Mouse (Mus musculus): ENCODE results near the gene Pdcd2l. TPM values are rescaled to one million over a fixed set of nuclear protein-coding genes. Genes with fewer than 3 reads are reported as not detected.

Pdcd2l gene
- 11.5 and 22.8 TPM in 2 replicates for polyA plus RNA-seq (2012; ENCODE audit: insufficient read depth, insufficient read length, missing spikeins)

GRCm38 (mm10) chr7:34196132-34197128, at the start of gene Pdcd2l:
TSS of gene Pdcd2l (minus strand) at chr7:34196661.
- H3K27ac ChIP-seq (replicated peaks; ENCODE audit: low read depth, low read length) = peak within 1 kb of the TSS; percentile 52
- peak within 1 kb of the TSS; percentile 84 for H3K4me3 ChIP-seq (ENCODE audit: insufficient read depth, low read depth, low read length)
- H3K4me1 ChIP-seq (ENCODE audit: control insufficient read depth, insufficient read depth, insufficient read length, low read length) = peaks cover 2% of the 10 kb centered on the region; the same call in 1 of the 2 replicates

DNA sequence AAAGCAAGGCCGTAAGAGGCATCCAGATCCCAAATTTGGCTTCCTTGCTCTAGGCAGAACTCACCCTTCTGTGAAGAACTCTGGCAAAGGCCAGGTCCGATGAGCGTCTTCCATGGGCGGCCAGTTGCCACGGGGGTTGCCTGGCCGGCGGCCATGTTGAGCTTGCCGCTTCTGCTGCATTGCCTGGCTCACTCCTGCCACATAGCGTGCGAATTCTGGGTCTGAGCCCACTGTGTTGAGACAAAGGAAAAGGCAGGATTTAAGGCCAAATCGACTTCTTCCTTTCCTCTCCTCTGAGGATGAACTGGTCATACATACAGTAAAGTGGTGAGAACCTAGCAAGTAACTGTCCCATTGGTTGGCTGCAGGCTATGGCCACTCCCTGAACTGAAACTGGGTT, 45.7 kb upstream of the Pdcd2l start:
- Histone ChIP-seq H3K4me1 (ENCODE audit: control insufficient read depth, insufficient read depth, insufficient read length, low read length) (no peaks in the 10 kb centered on the region), H3K27ac (replicated peaks; ENCODE audit: low read depth, low read length) (no peak overlapping the region), H3K4me3 (ENCODE audit: insufficient read depth, low read depth, low read length) (no peak overlapping the region)

DNA sequence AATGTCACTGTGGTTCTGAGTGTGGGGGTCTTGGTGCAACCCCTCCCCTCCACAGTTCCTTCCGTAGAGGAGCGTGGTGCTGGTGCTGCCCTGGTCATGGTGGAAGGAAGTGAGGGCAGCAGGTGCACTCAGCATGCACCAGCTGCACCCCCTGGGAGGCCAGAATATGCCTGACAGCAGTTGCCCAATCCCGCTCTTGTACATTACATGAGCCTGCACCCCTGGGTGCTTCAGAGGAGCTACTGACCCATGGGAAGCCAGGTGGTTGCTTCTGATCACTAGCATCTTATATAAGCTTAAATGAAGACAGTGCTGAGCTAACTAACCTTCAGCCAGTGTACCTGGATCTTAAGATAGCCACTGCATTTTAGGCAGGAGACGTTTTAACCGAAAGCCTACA, 41.6 kb upstream of the Pdcd2l start:
- no peak overlapping the region for H3K4me3 ChIP-seq (ENCODE audit: insufficient read depth, low read depth, low read length)
- H3K4me1 ChIP-seq (ENCODE audit: control insufficient read depth, insufficient read depth, insufficient read length, low read length) = no peaks in the 10 kb centered on the region; the same call in 1 of the 2 replicates
- H3K27ac ChIP-seq (replicated peaks; ENCODE audit: low read depth, low read length) = no peak overlapping the region

DNA sequence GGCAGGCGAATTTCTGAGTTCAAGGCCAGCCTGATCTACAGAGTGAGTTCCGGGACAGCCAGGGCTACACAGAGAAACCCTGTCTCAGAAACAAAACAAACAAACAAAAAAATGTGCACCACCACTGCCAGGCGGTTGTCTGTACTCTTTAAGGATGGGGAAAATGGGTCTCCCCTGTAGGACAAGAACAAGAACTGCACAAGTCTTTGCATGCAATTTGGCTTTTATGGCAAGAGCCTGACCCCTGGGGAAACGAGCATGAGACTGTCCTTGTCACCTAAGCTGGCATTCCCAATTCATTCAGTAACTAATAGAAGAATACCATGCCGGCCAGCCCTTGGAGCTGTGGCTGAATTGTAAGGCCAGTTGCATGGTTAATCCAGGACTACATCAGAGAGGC, 39.1 kb upstream of the Pdcd2l start:
- Histone ChIP-seq H3K27ac (replicated peaks; ENCODE audit: low read depth, low read length) (no peak overlapping the region), H3K4me3 (ENCODE audit: insufficient read depth, low read depth, low read length) (no peak overlapping the region)

GRCm38 (mm10) chr7:34234610-34235561, 38.4 kb upstream of the Pdcd2l start:
- Histone ChIP-seq H3K4me1 (ENCODE audit: control insufficient read depth, insufficient read depth, insufficient read length, low read length) (no peaks in the 10 kb centered on the region; the same call in 1 of the 2 replicates), H3K4me3 (ENCODE audit: insufficient read depth, low read depth, low read length) (peak overlapping the region; percentile 62), H3K27ac (replicated peaks; ENCODE audit: low read depth, low read length) (peak overlapping the region; percentile 38)

More for the DNA sequence above, 39.1 kb upstream of the Pdcd2l start:
- no peaks in the 10 kb centered on the region; the same call in 1 of the 2 replicates for H3K4me1 ChIP-seq (ENCODE audit: control insufficient read depth, insufficient read depth, insufficient read length, low read length)

DNA sequence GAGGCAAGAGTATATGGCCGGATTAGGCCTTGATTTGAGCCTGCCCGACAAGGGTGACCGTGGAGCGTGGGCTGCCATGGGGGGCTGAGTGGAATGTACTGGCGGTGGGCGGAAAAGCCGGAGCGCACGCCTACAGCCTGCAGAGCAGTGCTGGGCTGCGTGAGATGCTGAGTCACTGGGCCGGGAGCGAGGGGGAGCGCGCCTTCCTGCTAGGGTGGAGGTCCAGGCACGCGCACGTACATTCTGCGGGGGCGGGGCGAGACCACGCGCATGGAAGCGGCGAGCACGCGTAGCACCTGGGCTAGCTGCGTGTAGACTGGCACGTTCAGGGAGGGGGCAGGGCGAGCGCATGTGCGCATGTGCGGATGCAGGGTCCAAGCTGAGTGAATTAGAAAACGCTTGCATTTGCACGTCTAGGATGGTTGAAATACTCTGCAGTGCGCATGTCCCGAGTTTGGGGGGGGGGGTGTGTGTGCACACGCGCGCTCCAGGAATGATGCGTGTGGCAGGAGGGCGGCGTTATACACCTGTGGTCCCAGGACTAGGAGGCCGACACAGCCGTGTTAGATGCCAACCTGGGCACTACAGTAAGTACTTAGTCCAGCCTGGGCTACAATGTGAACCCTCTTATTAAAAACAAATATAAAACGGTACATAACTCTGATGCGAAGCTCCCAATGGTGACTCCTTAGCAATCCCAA, 37.6 kb upstream of the Pdcd2l start:
- H3K27ac ChIP-seq (replicated peaks; ENCODE audit: low read depth, low read length) = peak overlapping the region; percentile 92
- H3K4me3 ChIP-seq (ENCODE audit: insufficient read depth, low read depth, low read length) = peak overlapping the region; percentile 62
- no peaks in the 10 kb centered on the region; the same call in 1 of the 2 replicates for H3K4me1 ChIP-seq (ENCODE audit: control insufficient read depth, insufficient read depth, insufficient read length, low read length)

DNA sequence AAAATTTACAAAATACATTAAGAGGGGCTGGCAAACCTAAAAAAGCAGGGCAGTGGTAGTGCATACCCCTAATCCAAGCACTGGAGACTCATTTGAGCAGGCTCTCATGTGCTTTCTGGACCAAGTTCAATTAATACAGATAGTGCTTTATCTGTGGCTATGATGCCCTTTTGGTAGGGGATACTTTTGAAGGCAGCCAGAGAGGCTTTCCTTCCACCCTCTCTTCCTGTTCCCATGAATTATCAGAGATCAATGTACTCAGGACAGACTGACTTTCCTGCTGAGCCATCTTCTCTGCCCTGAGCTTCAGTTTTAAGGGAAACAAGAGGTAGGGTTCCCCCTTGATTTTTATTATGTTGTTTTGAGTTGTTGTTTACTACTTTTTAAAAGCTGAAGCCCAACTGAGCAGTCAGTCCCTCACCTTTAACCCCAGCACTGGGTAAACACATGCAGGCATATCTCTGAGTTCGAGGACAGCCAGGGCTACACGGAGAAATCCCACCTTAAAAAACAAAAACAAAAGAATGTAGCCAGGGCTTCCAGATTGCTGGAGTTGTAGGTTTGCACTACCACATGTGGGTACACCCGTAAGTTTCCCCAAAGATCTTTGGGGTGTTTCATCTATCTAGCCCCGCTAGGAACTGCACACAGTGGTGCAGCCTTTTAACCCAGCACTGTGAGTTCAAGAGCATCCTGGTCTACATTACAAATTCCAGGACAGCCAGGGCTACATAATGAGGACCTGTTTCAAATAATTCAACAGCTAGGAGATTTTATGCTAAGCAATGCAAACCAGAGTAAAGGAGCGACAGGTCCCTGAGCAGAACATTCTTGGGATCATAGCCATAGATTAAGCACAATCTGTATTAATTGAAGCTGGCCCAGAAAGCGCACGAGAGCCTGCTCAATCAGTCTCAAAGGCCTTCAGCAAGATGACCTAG, 36.6 kb upstream of the Pdcd2l start:
- Histone ChIP-seq H3K4me1 (ENCODE audit: control insufficient read depth, insufficient read depth, insufficient read length, low read length) (peaks cover under 1% of the 10 kb centered on the region; the same call in 1 of the 2 replicates), H3K4me3 (ENCODE audit: insufficient read depth, low read depth, low read length) (peak overlapping the region; percentile 62), H3K27ac (replicated peaks; ENCODE audit: low read depth, low read length) (peak overlapping the region; percentile 92)

GRCm38 (mm10) chr7:34230116-34230515, 33.7 kb upstream of the Pdcd2l start, which contains the start of gene Gpi1:
TSS of gene Gpi1 (minus strand) at chr7:34230336.
- Histone ChIP-seq H3K4me1 (ENCODE audit: control insufficient read depth, insufficient read depth, insufficient read length, low read length) (peaks cover 9% of the 10 kb centered on the region), H3K4me3 (ENCODE audit: insufficient read depth, low read depth, low read length) (peak within 1 kb of the TSS; percentile 89), H3K27ac (replicated peaks; ENCODE audit: low read depth, low read length) (peak within 1 kb of the TSS; percentile 79)

- Histone ChIP-seq H3K4me1 (ENCODE audit: control insufficient read depth, insufficient read depth, insufficient read length, low read length) (peaks cover 9% of the 10 kb centered on the region), H3K27ac (replicated peaks; ENCODE audit: low read depth, low read length) (peak overlapping the region; percentile 79), H3K4me3 (ENCODE audit: insufficient read depth, low read depth, low read length) (peak overlapping the region; percentile 89)
These were observed 33.2 kb upstream of the Pdcd2l start for GRCm38 (mm10) chr7:34229691-34230111.

GRCm38 (mm10) chr7:34229153-34229552, 32.7 kb upstream of the Pdcd2l start:
- peaks cover 9% of the 10 kb centered on the region for H3K4me1 ChIP-seq (ENCODE audit: control insufficient read depth, insufficient read depth, insufficient read length, low read length)
- H3K27ac ChIP-seq (replicated peaks; ENCODE audit: low read depth, low read length) = peak overlapping the region; percentile 79
- peak overlapping the region; percentile 89 for H3K4me3 ChIP-seq (ENCODE audit: insufficient read depth, low read depth, low read length)

GRCm38 (mm10) chr7:34228641-34229040, 32.2 kb upstream of the Pdcd2l start:
- peaks cover 9% of the 10 kb centered on the region for H3K4me1 ChIP-seq (ENCODE audit: control insufficient read depth, insufficient read depth, insufficient read length, low read length)
- no peak overlapping the region for H3K27ac ChIP-seq (replicated peaks; ENCODE audit: low read depth, low read length)
- peak overlapping the region; percentile 89 for H3K4me3 ChIP-seq (ENCODE audit: insufficient read depth, low read depth, low read length)

- H3K4me1 ChIP-seq (ENCODE audit: control insufficient read depth, insufficient read depth, insufficient read length, low read length) = peaks cover 9% of the 10 kb centered on the region
- H3K27ac ChIP-seq (replicated peaks; ENCODE audit: low read depth, low read length) = no peak overlapping the region
- no peak overlapping the region for H3K4me3 ChIP-seq (ENCODE audit: insufficient read depth, low read depth, low read length)
These were observed 30.4 kb upstream of the Pdcd2l start for GRCm38 (mm10) chr7:34226846-34227245.

GRCm38 (mm10) chr7:34226086-34226485, 29.6 kb upstream of the Pdcd2l start:
- Histone ChIP-seq H3K4me3 (ENCODE audit: insufficient read depth, low read depth, low read length) (no peak overlapping the region), H3K27ac (replicated peaks; ENCODE audit: low read depth, low read length) (no peak overlapping the region), H3K4me1 (ENCODE audit: control insufficient read depth, insufficient read depth, insufficient read length, low read length) (peaks cover 9% of the 10 kb centered on the region)
